Mouse (Mus musculus) MEL (cell line): ENCODE results near the gene Il6ra. TPM values are rescaled to one million over a fixed set of nuclear protein-coding genes. Genes with fewer than 3 reads are reported as not detected.
A peak's percentile ranks its signal among the peaks of the same experiment; 100 is the strongest.

Experiments
- DNase-seq: peaks from one replicate; pipeline ENCODE4 v3.0.0; 2011; ENCODE audit warnings: low read depth, low spot score
- H3K27ac ChIP-seq: 2 replicates; pipeline ENCODE4 v1.5.1; 2012; ENCODE audit warnings: low read depth, mild to moderate bottlenecking, control low read depth, low read length, moderate library complexity; ENCODE audit not compliant: control insufficient read depth
- H3K27me3 ChIP-seq, 2 experiments: fragments of 150-350 bp in 1 of 2; sonication (generic) in 1 of 2; 2 replicates each; pipeline ENCODE4 v1.6.1; 2012; ENCODE audit warnings: low read length in 2 of 2, mild to moderate bottlenecking in 2 of 2, improper control_type of control experiment in 1 of 2, moderate library complexity in 1 of 2; ENCODE audit not compliant: insufficient read depth in 2 of 2, control insufficient read depth in 1 of 2
- H3K36me3 ChIP-seq, 2 experiments: 2 replicates each; pipeline ENCODE4 v1.6.1; 2012 to 2014; ENCODE audit warnings: low read length in 2 of 2, improper control_type of control experiment in 1 of 2, inconsistent platforms in 1 of 2, mild to moderate bottlenecking in 1 of 2; ENCODE audit not compliant: insufficient read depth in 2 of 2, control insufficient read depth in 1 of 2
- H3K4me1 ChIP-seq, 2 experiments: fragments of 150-350 bp in 1 of 2; sonication (generic) in 1 of 2; 2 replicates each; pipeline ENCODE4 v1.6.1; 2012; ENCODE audit warnings: low read length in 2 of 2, improper control_type of control experiment in 1 of 2, mild to moderate bottlenecking in 1 of 2; ENCODE audit not compliant: insufficient read depth in 2 of 2, control insufficient read depth in 1 of 2
- H3K4me3 ChIP-seq, 2 experiments: fragments of 150-350 bp in 1 of 2; sonication (generic) in 1 of 2; 2 replicates each; pipeline ENCODE4 v1.5.1; 2012; ENCODE audit warnings: low read depth in 2 of 2, low read length in 2 of 2, mild to moderate bottlenecking in 2 of 2, moderate library complexity in 2 of 2, control low read depth in 1 of 2, improper control_type of control experiment in 1 of 2; ENCODE audit not compliant: control insufficient read depth in 1 of 2, insufficient read depth in 1 of 2
- H3K79me2 ChIP-seq: 2 replicates; pipeline ENCODE4 v1.6.1; 2012; ENCODE audit warnings: mild to moderate bottlenecking, low read length, moderate library complexity; ENCODE audit not compliant: control insufficient read depth, poor library complexity, insufficient read depth
- H3K9ac ChIP-seq: 2 replicates; pipeline ENCODE4 v1.6.1; 2012; ENCODE audit warnings: low read depth, mild to moderate bottlenecking, control low read depth, low read length, moderate library complexity; ENCODE audit not compliant: control insufficient read depth, poor library complexity, severe bottlenecking
- H3K9me3 ChIP-seq: fragments of 150-350 bp; sonication (generic); replicated peaks from 2 replicates; pipeline ENCODE4 v1.6.1; 2012; ENCODE audit warnings: mild to moderate bottlenecking, low read length, improper control_type of control experiment, moderate library complexity; ENCODE audit not compliant: insufficient read depth
- BHLHE40 ChIP-seq: IDR thresholded peaks from 2 replicates; pipeline ENCODE4 v1.6.1; 2012; ENCODE audit warnings: low read depth, mild to moderate bottlenecking, inconsistent platforms, low read length, improper control_type of control experiment, borderline replicate concordance
- CHD1 ChIP-seq: IDR thresholded peaks from 2 replicates; pipeline ENCODE4 v1.6.1; 2012; ENCODE audit warnings: low read depth, mild to moderate bottlenecking, inconsistent platforms, low read length, improper control_type of control experiment
- CHD2 ChIP-seq: IDR thresholded peaks from 2 replicates; pipeline ENCODE4 v1.6.1; 2011; ENCODE audit warnings: low read length, improper control_type of control experiment
- CTCF ChIP-seq, 3 experiments: IDR thresholded peaks in 2 of 3; conservative IDR thresholded peaks in 1 of 3; 2 replicates each; pipeline ENCODE4 v1.5.1; 2011 to 2012; ENCODE audit warnings: low read length in 3 of 3, low read depth in 2 of 3, mild to moderate bottlenecking in 2 of 3, improper control_type of control experiment in 1 of 3, inconsistent platforms in 1 of 3, mixed read lengths in 1 of 3, moderate library complexity in 1 of 3; ENCODE audit not compliant: control insufficient read depth in 1 of 3, insufficient read depth in 1 of 3, poor library complexity in 1 of 3, severe bottlenecking in 1 of 3
- E2F4 ChIP-seq: IDR thresholded peaks from 2 replicates; pipeline ENCODE4 v1.6.1; 2011; ENCODE audit warnings: low read depth, low read length, improper control_type of control experiment, borderline replicate concordance
- ELF1 ChIP-seq: IDR thresholded peaks from 2 replicates; pipeline ENCODE4 v1.6.1; 2014; ENCODE audit warnings: low read depth, mild to moderate bottlenecking, inconsistent platforms, low read length, improper control_type of control experiment, moderate library complexity
- ETS1 ChIP-seq: IDR thresholded peaks from 2 replicates; pipeline ENCODE4 v1.6.1; 2012; ENCODE audit warnings: low read depth, mild to moderate bottlenecking, inconsistent platforms, low read length, improper control_type of control experiment, moderate library complexity
- GATA1 ChIP-seq: IDR thresholded peaks from 2 replicates; pipeline ENCODE4 v1.6.1; 2011; ENCODE audit warnings: low read depth, low read length, improper control_type of control experiment
- HCFC1 ChIP-seq: IDR thresholded peaks from 2 replicates; pipeline ENCODE4 v1.6.1; 2012; ENCODE audit warnings: low read depth, mild to moderate bottlenecking, inconsistent platforms, low read length, improper control_type of control experiment, moderate library complexity
- JUND ChIP-seq: IDR thresholded peaks from 2 replicates; pipeline ENCODE4 v1.6.1; 2011; ENCODE audit warnings: low read depth, mild to moderate bottlenecking, improper control_type of control experiment, low read length
- KAT2A ChIP-seq: conservative IDR thresholded peaks from 2 replicates; pipeline ENCODE4 v1.6.1; 2012; ENCODE audit warnings: low read depth, low read length, improper control_type of control experiment, inconsistent platforms
- MAFK ChIP-seq: IDR thresholded peaks from 2 replicates; pipeline ENCODE4 v1.6.1; 2011; ENCODE audit warnings: low read depth, mild to moderate bottlenecking, low read length, improper control_type of control experiment, borderline replicate concordance
- MAX ChIP-seq: IDR thresholded peaks from 2 replicates; pipeline ENCODE4 v1.6.1; 2011; ENCODE audit warnings: low read length, improper control_type of control experiment
- MAZ ChIP-seq: IDR thresholded peaks from 2 replicates; pipeline ENCODE4 v1.6.1; 2012; ENCODE audit warnings: low read depth, mild to moderate bottlenecking, inconsistent platforms, low read length, improper control_type of control experiment
- MEF2A ChIP-seq: IDR thresholded peaks from 2 replicates; pipeline ENCODE4 v1.6.1; 2014; ENCODE audit warnings: low read depth, mild to moderate bottlenecking, inconsistent platforms, low read length, improper control_type of control experiment; ENCODE audit not compliant: poor library complexity, insufficient replicate concordance, severe bottlenecking; ENCODE audit errors: extremely low read depth
- MXI1 ChIP-seq: IDR thresholded peaks from 2 replicates; pipeline ENCODE4 v1.6.1; 2011; ENCODE audit warnings: mild to moderate bottlenecking, low read depth, low read length, improper control_type of control experiment
- MYB ChIP-seq: IDR thresholded peaks from 2 replicates; pipeline ENCODE4 v1.6.1; 2011; ENCODE audit warnings: mild to moderate bottlenecking, low read depth, low read length, improper control_type of control experiment
- MYC ChIP-seq: IDR thresholded peaks from 2 replicates; pipeline ENCODE4 v1.6.1; 2011; ENCODE audit warnings: low read depth, mild to moderate bottlenecking, low read length, improper control_type of control experiment, moderate library complexity
- NELFE ChIP-seq: IDR thresholded peaks from 2 replicates; pipeline ENCODE4 v1.6.1; 2011; ENCODE audit warnings: low read depth, low read length, improper control_type of control experiment
- NRF1 ChIP-seq: IDR thresholded peaks from 2 replicates; pipeline ENCODE4 v1.6.1; 2014; ENCODE audit warnings: low read depth, mild to moderate bottlenecking, inconsistent platforms, low read length, improper control_type of control experiment, moderate library complexity; ENCODE audit not compliant: poor library complexity, insufficient read depth, severe bottlenecking
- POLR2A ChIP-seq, 2 experiments: IDR thresholded peaks; 2 replicates each; pipeline ENCODE4 v1.6.1; 2011 to 2012; ENCODE audit warnings: low read length in 2 of 2, mild to moderate bottlenecking in 2 of 2, control low read depth in 1 of 2, improper control_type of control experiment in 1 of 2, low read depth in 1 of 2, moderate library complexity in 1 of 2; ENCODE audit not compliant: control insufficient read depth in 1 of 2, insufficient read depth in 1 of 2, poor library complexity in 1 of 2
- POLR2AphosphoS2 ChIP-seq: IDR thresholded peaks from 2 replicates; pipeline ENCODE4 v1.6.1; 2011; ENCODE audit warnings: low read length, improper control_type of control experiment
- POLR2AphosphoS5 ChIP-seq: IDR thresholded peaks from 2 replicates; pipeline ENCODE4 v1.6.1; 2012; ENCODE audit warnings: low read depth, borderline replicate concordance, mild to moderate bottlenecking, inconsistent platforms, low read length, moderate library complexity, mixed read lengths
- RAD21 ChIP-seq: IDR thresholded peaks from 2 replicates; pipeline ENCODE4 v1.6.1; 2011; ENCODE audit warnings: mild to moderate bottlenecking, low read depth, low read length, improper control_type of control experiment
- RCOR1 ChIP-seq: IDR thresholded peaks from 2 replicates; pipeline ENCODE4 v1.6.1; 2012; ENCODE audit warnings: low read depth, mild to moderate bottlenecking, inconsistent platforms, low read length, improper control_type of control experiment
- SIN3A ChIP-seq: IDR thresholded peaks from 2 replicates; pipeline ENCODE4 v1.6.1; 2012; ENCODE audit warnings: low read length, improper control_type of control experiment, inconsistent platforms
- SMC3 ChIP-seq: IDR thresholded peaks from 2 replicates; pipeline ENCODE4 v1.6.1; 2011; ENCODE audit warnings: low read depth, low read length, improper control_type of control experiment
- TAL1 ChIP-seq: IDR thresholded peaks from 2 replicates; pipeline ENCODE4 v1.6.1; 2012; ENCODE audit warnings: mild to moderate bottlenecking, inconsistent platforms, low read length, moderate library complexity, mixed read lengths
- TBP ChIP-seq: IDR thresholded peaks from 2 replicates; pipeline ENCODE4 v1.8.0; 2011; ENCODE audit warnings: low read depth, low read length, improper control_type of control experiment
- TCF12 ChIP-seq: IDR thresholded peaks from 2 replicates; pipeline ENCODE4 v1.6.1; 2014; ENCODE audit warnings: low read depth, mild to moderate bottlenecking, inconsistent platforms, low read length, improper control_type of control experiment, moderate library complexity
- UBTF ChIP-seq: IDR thresholded peaks from 2 replicates; pipeline ENCODE4 v1.6.1; 2012; ENCODE audit warnings: low read depth, mild to moderate bottlenecking, inconsistent platforms, low read length, improper control_type of control experiment, moderate library complexity, borderline replicate concordance; ENCODE audit not compliant: insufficient read depth
- USF1 ChIP-seq: IDR thresholded peaks from 2 replicates; pipeline ENCODE4 v1.6.1; 2014; ENCODE audit warnings: low read depth, mild to moderate bottlenecking, inconsistent platforms, low read length, improper control_type of control experiment, moderate library complexity
- USF2 ChIP-seq, 2 experiments: IDR thresholded peaks; 2 replicates each; pipeline ENCODE4 v1.6.1; 2011 to 2012; ENCODE audit warnings: improper control_type of control experiment in 2 of 2, low read length in 2 of 2, borderline replicate concordance in 1 of 2, inconsistent platforms in 1 of 2, low read depth in 1 of 2, mild to moderate bottlenecking in 1 of 2; ENCODE audit not compliant: insufficient read depth in 1 of 2
- ZC3H11A ChIP-seq: IDR thresholded peaks from 2 replicates; pipeline ENCODE4 v1.6.1; 2012; ENCODE audit warnings: low read depth, mild to moderate bottlenecking, inconsistent platforms, low read length, improper control_type of control experiment
- ZKSCAN1 ChIP-seq: IDR thresholded peaks from 2 replicates; pipeline ENCODE4 v1.6.1; 2012; ENCODE audit warnings: low read depth, mild to moderate bottlenecking, inconsistent platforms, low read length, improper control_type of control experiment, moderate library complexity
- ZMIZ1 ChIP-seq: IDR thresholded peaks from 2 replicates; pipeline ENCODE4 v1.6.1; 2012; ENCODE audit warnings: low read depth, mild to moderate bottlenecking, inconsistent platforms, low read length, improper control_type of control experiment, moderate library complexity
- ZNF384 ChIP-seq: IDR thresholded peaks from 2 replicates; pipeline ENCODE4 v1.6.1; 2012; ENCODE audit warnings: low read depth, mild to moderate bottlenecking, inconsistent platforms, low read length, improper control_type of control experiment
- polyA plus RNA-seq, 2 experiments: library from polyadenylated mRNA; stranded (reverse) in 1 of 2; unstranded in 1 of 2; fragments of >175 nt in 1 of 2; fragments of >200 nt in 1 of 2; gene quantifications; 2 replicates each; pipeline versions ENCODE4 v1.2.1 to v1.2.4; 2012; ENCODE audit warnings: low replicate concordance in 2 of 2, low read depth in 1 of 2; ENCODE audit not compliant: insufficient read length in 2 of 2, insufficient read depth in 1 of 2, missing spikeins in 1 of 2
- total RNA-seq: library from RNA; depleted of rRNA; stranded (reverse); fragments of 300-350 nt; gene quantifications from 2 replicates; pipeline ENCODE4 v1.2.3, GENCODE M21; 2012

Il6ra gene
- total and polyA plus RNA-seq, 3 experiments = 0.15 to 3.4 TPM; not detected in 1

DNA sequence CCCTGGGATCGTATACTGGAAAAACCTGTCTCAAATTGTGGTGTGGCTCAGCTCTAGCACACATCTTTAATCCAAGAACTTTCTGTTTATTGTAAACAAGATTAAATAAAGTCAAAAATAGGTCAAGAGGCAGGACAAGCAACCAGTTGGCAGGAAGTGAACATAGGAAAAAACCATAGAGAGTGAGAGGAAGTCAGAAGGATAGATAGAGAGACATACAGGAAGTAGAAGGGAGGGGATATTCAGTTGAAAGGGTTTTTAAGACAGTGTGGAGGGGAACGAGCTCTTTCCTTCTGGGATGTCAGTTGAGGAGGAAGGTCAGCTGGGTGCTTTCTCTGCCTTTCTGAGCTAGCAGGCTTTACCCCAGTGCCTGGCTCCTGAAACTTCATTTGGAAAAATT lies 89.4 kb downstream of the Il6ra start:
- Histone ChIP-seq H3K4me1 (peaks cover 22 to 43% of the 10 kb centered on the region in 2 experiments), H3K27ac (peak overlapping the region; percentile 56), H3K36me3 (peaks cover 0 to 38% of the 10 kb centered on the region in 2 experiments; a peak in 2 of 4 replicates), H3K27me3 (no peaks in the 10 kb centered on the region), H3K4me3 (peak overlapping the region; percentile 24 to 28; a peak in 3 of 4 replicates), H3K9me3 (no peaks in the 10 kb centered on the region), H3K79me2 (peaks cover 1% of the 10 kb centered on the region; the same call in 1 of the 2 replicates), H3K9ac (peak overlapping the region; percentile 50)
- peak; percentile 74 for DNase-seq
- no peak for TF ChIP-seq MEF2A
- TF ChIP-seq USF1 = 0 out of 2 replicates have a peak, but pooled peaks have one; percentile 19
- peak; percentile 62; the same call in 1 of the 2 replicates for TF ChIP-seq SIN3A
- TF ChIP-seq NRF1 = no peak
- no peak for TF ChIP-seq USF2 (IDR thresholded peaks at IDR 0.05; ENCODE audit: borderline replicate concordance in 1 of 2, insufficient read depth in 1 of 2, low read depth in 1 of 2, low read length in 2 of 2)
- no peak for TF ChIP-seq CHD2
- no peak for TF ChIP-seq CTCF (IDR thresholded peaks at IDR 0.05 in 2 of 3, conservative IDR thresholded peaks at IDR 0.05 in 1 of 3; ENCODE audit: control insufficient read depth in 1 of 3, insufficient read depth in 1 of 3, low read depth in 2 of 3, low read length in 3 of 3, poor library complexity in 1 of 3, severe bottlenecking in 1 of 3)
- no peak for TF ChIP-seq ZC3H11A
- no peak for TF ChIP-seq SMC3
- no peak for TF ChIP-seq UBTF
- no peak for TF ChIP-seq MAZ
- TF ChIP-seq POLR2A (IDR thresholded peaks at IDR 0.05; ENCODE audit: control insufficient read depth in 1 of 2, insufficient read depth in 1 of 2, low read depth in 1 of 2, low read length in 2 of 2, poor library complexity in 1 of 2) = peak in 1 of 2 experiments; percentile 92; a peak in 2 of 4 replicates
- no peak for TF ChIP-seq ETS1
- peak; percentile 18; the same call in 1 of the 2 replicates for TF ChIP-seq GATA1
- no peak for TF ChIP-seq KAT2A
- TF ChIP-seq TCF12 = 0 out of 2 replicates have a peak, but pooled peaks have one; percentile 41
- no peak for TF ChIP-seq JUND
- TF ChIP-seq NELFE = peak; percentile 89
- peak; percentile 95 for TF ChIP-seq TBP
- TF ChIP-seq MYC = peak; percentile 39; the same call in 1 of the 2 replicates
- no peak for TF ChIP-seq BHLHE40
- no peak for TF ChIP-seq ZMIZ1
- no peak for TF ChIP-seq MYB
- no peak for TF ChIP-seq E2F4
- peak; percentile 58 for TF ChIP-seq MXI1
- TF ChIP-seq POLR2AphosphoS2 = peak; percentile 79
- no peak for TF ChIP-seq POLR2AphosphoS5
- peak; percentile 28; the same call in 1 of the 2 replicates for TF ChIP-seq MAX
- no peak for TF ChIP-seq MAFK
- TF ChIP-seq HCFC1 = peak; percentile 86
- peak; percentile 80 for TF ChIP-seq ELF1
- no peak for TF ChIP-seq ZNF384
- TF ChIP-seq RCOR1 = no peak
- no peak for TF ChIP-seq RAD21
- no peak for TF ChIP-seq TAL1
- TF ChIP-seq CHD1 = no peak
- no peak for TF ChIP-seq ZKSCAN1
